Mouse (Mus musculus) hindbrain, embryonic 14.5 days (tissue): ENCODE measurements around the gene 4931428L18Rik. TPM values are rescaled to one million over a fixed set of nuclear protein-coding genes. Genes with fewer than 3 reads are reported as not detected.

Experiments
- ATAC-seq: fragments of 200-750 bp; cut with Nextera tagmentation; 2 replicates; pipeline ENCODE4 v1.8.0; 2017; ENCODE audit warnings: moderate number of reproducible peaks, mild to moderate bottlenecking, moderate TSS enrichment, moderate library complexity; ENCODE audit not compliant: low FRiP score
- DNase-seq: peaks from one replicate; pipeline ENCODE4 v3.0.0-alpha.2; 2015; ENCODE audit warnings: low spot score
- H3K27ac ChIP-seq: fragments of 300-500 bp; sonication (generic); 2 replicates; pipeline ENCODE4 v1.5.1; 2014; ENCODE audit warnings: mild to moderate bottlenecking, moderate library complexity
- H3K27me3 ChIP-seq: fragments of 300-500 bp; sonication (generic); 2 replicates; pipeline ENCODE4 v1.6.1; 2014; ENCODE audit warnings: mild to moderate bottlenecking, low read length, mixed read lengths; ENCODE audit not compliant: control insufficient read depth, insufficient read depth
- H3K36me3 ChIP-seq: fragments of 300-500 bp; sonication (generic); replicated peaks from 2 replicates; pipeline ENCODE4 v1.6.1; 2014; ENCODE audit not compliant: control insufficient read depth, insufficient read depth
- H3K4me1 ChIP-seq: fragments of 300-500 bp; sonication (generic); replicated peaks from 2 replicates; pipeline ENCODE4 v1.6.1; 2014; ENCODE audit warnings: antibody characterized with exemption, low read length, mixed read lengths; ENCODE audit not compliant: control insufficient read depth, insufficient read depth
- H3K4me2 ChIP-seq: fragments of 300-500 bp; sonication (generic); replicated peaks from 2 replicates; pipeline ENCODE4 v1.6.1; 2014; ENCODE audit warnings: mild to moderate bottlenecking, moderate library complexity
- H3K4me3 ChIP-seq: fragments of 300-500 bp; sonication (generic); replicated peaks from 2 replicates; pipeline ENCODE4 v1.5.1; 2014; ENCODE audit warnings: mild to moderate bottlenecking, low read length
- H3K9ac ChIP-seq: fragments of 300-500 bp; sonication (generic); 2 replicates; pipeline ENCODE4 v1.6.1; 2014
- H3K9me3 ChIP-seq: fragments of 300-500 bp; sonication (generic); 2 replicates; pipeline ENCODE4 v1.6.1; 2016; ENCODE audit warnings: low read length; ENCODE audit not compliant: control insufficient read depth
- WGBS: fragments of 180-500 bp; shearing (Covaris S2); extraction: QIAGEN DNeasy Blood & Tissue Kit; methylation state at CpG from one replicate; pipeline ENCODE4 v1.1.7; 2014; 5-methylcytosine and 5-hydroxymethylcytosine counted together
- polyA plus RNA-seq: library from polyadenylated mRNA; unstranded; fragments of >200 nt; fragmentation: Nextera tagmentation; extraction: Ambion mirVana; gene quantifications from 2 replicates; pipeline ENCODE4 v1.2.1, GENCODE M21; 2014

4931428L18Rik gene
- polyA plus RNA-seq, 1 experiment from 2014 or later, result not detected

DNA sequence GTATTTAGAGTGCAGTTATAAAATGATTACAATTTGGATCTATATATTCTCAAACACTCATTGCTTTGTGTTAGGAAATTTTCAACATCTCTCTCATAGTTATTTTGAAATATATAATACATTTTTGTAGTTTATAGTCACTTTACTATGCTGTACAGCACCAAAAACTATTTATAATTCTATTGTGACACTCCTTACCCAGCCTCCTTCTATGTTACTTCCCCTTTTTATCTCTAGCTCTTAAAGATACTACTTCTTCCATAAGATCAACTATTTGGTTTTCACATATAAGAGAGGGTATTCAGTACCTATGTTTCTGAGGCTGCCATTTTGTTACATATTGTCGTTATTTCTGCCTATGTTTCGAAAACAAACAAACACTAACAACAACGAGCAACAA lies 114.5 kb downstream of the 4931428L18Rik start:
- no peak overlapping the region for H3K4me2 ChIP-seq
- no peak overlapping the region for H3K9ac ChIP-seq
- no peak overlapping the region for H3K27ac ChIP-seq
- ATAC-seq (no peak), DNase-seq (no peak)
- H3K9me3 ChIP-seq, result no peaks in the 10 kb centered on the region
- no peaks in the 10 kb centered on the region for H3K36me3 ChIP-seq
- no peak overlapping the region for H3K4me3 ChIP-seq
- no peaks in the 10 kb centered on the region for H3K27me3 ChIP-seq
- 82% methylated on average over 3 of the region's 3 CpGs for WGBS
- H3K4me1 ChIP-seq, result no peaks in the 10 kb centered on the region

- Histone ChIP-seq H3K4me3 (no peak overlapping the region), H3K4me1 (no peaks in the 10 kb centered on the region), H3K27me3 (no peaks in the 10 kb centered on the region), H3K36me3 (no peaks in the 10 kb centered on the region), H3K4me2 (no peak overlapping the region), H3K9me3 (no peaks in the 10 kb centered on the region), H3K27ac (no peak overlapping the region), H3K9ac (no peak overlapping the region)
- DNase-seq (peak; percentile 40), ATAC-seq (peak; percentile 51; the same call in 1 of the 2 replicates)
- WGBS, result 68% methylated on average over 12 of the region's 12 CpGs
These were observed 119.4 kb downstream of the 4931428L18Rik start for GRCm38 (mm10) chr1:31102863-31103657.

DNA sequence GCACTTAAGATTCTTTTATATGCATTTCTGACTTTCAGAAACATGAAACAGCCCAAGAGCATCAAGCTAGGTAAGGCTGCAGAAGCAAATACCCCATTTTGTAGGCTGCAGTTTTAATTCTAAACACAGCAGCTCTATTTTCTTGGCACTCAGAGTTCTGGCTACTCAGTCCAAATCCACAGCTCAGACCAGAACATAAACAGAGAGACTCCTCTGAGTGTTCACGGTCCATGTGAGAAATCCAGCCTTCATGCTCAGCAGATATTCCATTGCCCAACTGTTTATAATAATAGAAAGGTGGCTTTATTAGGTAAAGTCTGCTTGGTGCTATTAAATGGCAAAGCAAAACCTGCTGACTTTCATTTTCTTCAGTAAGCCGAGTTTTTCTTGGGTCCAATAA lies 120.2 kb downstream of the 4931428L18Rik start:
- no peak overlapping the region for H3K4me2 ChIP-seq
- ATAC-seq, result no peak
- no peak overlapping the region for H3K4me3 ChIP-seq
- H3K27ac ChIP-seq, result no peak overlapping the region
- H3K9ac ChIP-seq, result no peak overlapping the region
- no peaks in the 10 kb centered on the region for H3K4me1 ChIP-seq
- no peaks in the 10 kb centered on the region for H3K36me3 ChIP-seq
- WGBS, result 89% methylated on average over 2 of the region's 2 CpGs
- no peaks in the 10 kb centered on the region for H3K9me3 ChIP-seq
- DNase-seq, result no peak
- no peaks in the 10 kb centered on the region for H3K27me3 ChIP-seq

DNA sequence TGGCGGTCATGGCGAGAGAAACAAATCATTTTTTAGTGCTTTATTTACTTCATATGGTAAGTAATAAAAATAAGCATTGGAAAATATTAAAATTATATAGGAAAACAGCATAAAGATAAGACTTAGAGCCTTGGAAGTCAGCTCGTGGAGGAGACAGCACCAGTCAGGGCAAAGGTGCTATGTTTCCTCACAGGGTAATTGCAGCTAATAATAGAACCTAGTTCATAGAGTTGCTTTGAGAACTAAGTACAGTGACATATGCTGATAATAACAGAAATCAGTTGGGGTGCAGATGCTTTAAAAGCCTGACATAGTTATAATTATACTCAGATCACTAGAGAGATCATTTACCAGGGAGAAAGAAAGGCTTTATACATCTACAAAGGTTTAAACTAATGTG lies 125.3 kb downstream of the 4931428L18Rik start:
- Histone ChIP-seq H3K27me3 (no peaks in the 10 kb centered on the region), H3K9ac (no peak overlapping the region), H3K4me3 (no peak overlapping the region), H3K4me1 (no peaks in the 10 kb centered on the region), H3K27ac (no peak overlapping the region), H3K36me3 (no peaks in the 10 kb centered on the region), H3K9me3 (no peaks in the 10 kb centered on the region), H3K4me2 (no peak overlapping the region)
- WGBS, result 87% methylated on average over 3 of the region's 3 CpGs
- DNase-seq (no peak), ATAC-seq (no peak)

DNA sequence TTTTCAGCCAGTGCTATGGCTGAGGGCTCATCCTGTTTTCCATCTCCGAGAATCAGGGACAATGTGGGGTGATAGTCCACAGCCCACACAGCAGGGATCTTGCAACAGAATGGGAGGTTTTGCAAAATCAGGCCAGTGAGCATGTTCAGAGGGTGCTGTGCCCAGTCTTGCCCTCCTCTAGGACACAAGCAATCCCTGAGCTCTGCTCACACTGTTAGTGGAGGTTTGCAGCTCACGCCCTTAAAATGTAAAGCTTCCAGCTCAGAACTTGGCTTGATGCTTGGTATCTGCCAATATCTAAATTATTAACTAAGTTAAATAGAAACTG lies 126.1 kb downstream of the 4931428L18Rik start:
- no peaks in the 10 kb centered on the region for H3K4me1 ChIP-seq
- ATAC-seq (no peak), DNase-seq (no peak)
- no peaks in the 10 kb centered on the region for H3K9me3 ChIP-seq
- no peak overlapping the region for H3K4me3 ChIP-seq
- H3K27ac ChIP-seq, result no peak overlapping the region
- 62% methylated on average over 2 of the region's 2 CpGs for WGBS
- H3K9ac ChIP-seq, result no peak overlapping the region
- H3K27me3 ChIP-seq, result no peaks in the 10 kb centered on the region
- no peaks in the 10 kb centered on the region for H3K36me3 ChIP-seq
- no peak overlapping the region for H3K4me2 ChIP-seq

DNA sequence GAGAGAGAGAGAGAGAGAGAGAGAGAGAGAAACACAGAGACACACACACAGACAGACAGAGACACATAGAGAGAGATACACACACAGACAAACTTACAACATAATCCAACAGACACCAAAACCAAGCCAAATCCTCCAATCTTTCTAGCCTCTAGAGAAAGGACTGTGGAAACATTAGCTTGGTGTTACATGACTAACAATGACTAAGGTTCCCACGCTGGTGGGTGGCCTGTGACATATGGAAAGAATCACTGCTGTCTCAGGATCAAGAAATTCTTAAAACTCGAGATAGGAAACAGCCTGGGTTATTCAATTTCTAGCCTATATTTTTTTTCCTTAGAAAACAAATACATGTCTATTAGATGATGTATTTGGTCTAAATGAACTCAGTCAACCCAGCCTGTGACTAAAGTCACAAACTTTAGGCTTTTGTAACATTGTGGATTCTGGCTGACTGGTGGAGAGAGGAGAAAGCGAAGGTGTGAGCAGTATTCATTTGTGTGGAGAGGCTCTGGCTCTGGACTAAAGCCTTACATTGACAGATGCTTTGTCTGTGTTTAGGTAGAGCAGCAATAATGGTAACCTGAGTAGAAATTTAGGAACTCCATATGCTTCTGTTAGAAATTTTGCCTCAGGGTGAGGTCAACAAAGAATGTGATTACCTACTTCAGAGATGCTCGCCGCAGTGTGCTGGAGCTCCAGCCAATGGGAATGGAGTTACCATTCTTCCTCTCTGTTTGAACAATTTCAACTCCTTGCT lies 126.6 kb downstream of the 4931428L18Rik start:
- 79% methylated on average over 5 of the region's 5 CpGs for WGBS
- H3K27ac ChIP-seq, result no peak overlapping the region
- DNase-seq (no peak), ATAC-seq (no peak)
- no peaks in the 10 kb centered on the region for H3K27me3 ChIP-seq
- no peak overlapping the region for H3K9ac ChIP-seq
- H3K4me3 ChIP-seq, result no peak overlapping the region
- H3K4me2 ChIP-seq, result no peak overlapping the region
- H3K4me1 ChIP-seq, result no peaks in the 10 kb centered on the region
- H3K9me3 ChIP-seq, result no peaks in the 10 kb centered on the region
- no peaks in the 10 kb centered on the region for H3K36me3 ChIP-seq

GRCm38 (mm10) chr1:31094792-31095191 lies 127.7 kb downstream of the 4931428L18Rik start:
- H3K4me3 ChIP-seq, result no peak overlapping the region
- no peak for ATAC-seq
- H3K9me3 ChIP-seq, result no peaks in the 10 kb centered on the region
- DNase-seq, result no peak
- no peaks in the 10 kb centered on the region for H3K36me3 ChIP-seq
- H3K27ac ChIP-seq, result no peak overlapping the region
- no peaks in the 10 kb centered on the region for H3K4me1 ChIP-seq
- 89% methylated on average over 3 of the region's 3 CpGs for WGBS
- no peak overlapping the region for H3K9ac ChIP-seq
- H3K27me3 ChIP-seq, result no peaks in the 10 kb centered on the region
- no peak overlapping the region for H3K4me2 ChIP-seq

GRCm38 (mm10) chr1:31093939-31094338 lies 128.5 kb downstream of the 4931428L18Rik start:
- no peaks in the 10 kb centered on the region for H3K4me1 ChIP-seq
- DNase-seq (no peak), ATAC-seq (no peak)
- WGBS, result 80% methylated on average over 1 of the region's 1 CpGs
- H3K9ac ChIP-seq, result no peak overlapping the region
- no peak overlapping the region for H3K27ac ChIP-seq
- no peaks in the 10 kb centered on the region for H3K27me3 ChIP-seq
- H3K4me3 ChIP-seq, result no peak overlapping the region
- no peak overlapping the region for H3K4me2 ChIP-seq
- H3K9me3 ChIP-seq, result no peaks in the 10 kb centered on the region
- H3K36me3 ChIP-seq, result no peaks in the 10 kb centered on the region

GRCm38 (mm10) chr1:31088686-31089085 lies 133.8 kb downstream of the 4931428L18Rik start:
- no peaks in the 10 kb centered on the region for H3K36me3 ChIP-seq
- H3K4me3 ChIP-seq, result no peak overlapping the region
- no peaks in the 10 kb centered on the region for H3K4me1 ChIP-seq
- no peaks in the 10 kb centered on the region for H3K9me3 ChIP-seq
- no peak overlapping the region for H3K9ac ChIP-seq
- 94% methylated on average over 4 of the region's 4 CpGs for WGBS
- no peak for ATAC-seq
- no peak overlapping the region for H3K4me2 ChIP-seq
- no peak for DNase-seq
- H3K27ac ChIP-seq, result no peak overlapping the region
- H3K27me3 ChIP-seq, result no peaks in the 10 kb centered on the region
